Mouse (Mus musculus): ENCODE data around the gene Ubxn2a. TPM values are rescaled to one million over a fixed set of nuclear protein-coding genes. Genes with fewer than 3 reads are reported as not detected.
"Not testable (repeated sequence)": the region's sequence is repeated elsewhere in the genome, so short reads cannot be mapped to it uniquely, and the experiment has no call there.

Gene Ubxn2a
- polyA plus RNA-seq, 1 experiment from 2014 or later, result 32.4 TPM

GRCm38 (mm10) chr12:4914441-4914840 is 6.9 kb upstream of the Ubxn2a start:
- H3K9ac ChIP-seq (ENCODE audit: low read length), result no peak overlapping the region
- 46% methylated on average over 3 of the region's 3 CpGs for WGBS
- ATAC-seq, result no peak

GRCm38 (mm10) chr12:4911716-4912115 is 4.2 kb upstream of the Ubxn2a start:
- 74% methylated on average over 4 of the region's 4 CpGs for WGBS

More at GRCm38 (mm10) chr12:4914441-4914840, 6.9 kb upstream of the Ubxn2a start:
- DNase-seq (ENCODE audit: low spot score), result no peak
- Histone ChIP-seq H3K27me3 (replicated peaks; ENCODE audit: control insufficient read depth, insufficient read depth, low read length) (no peaks in the 10 kb centered on the region), H3K4me1 (ENCODE audit: control insufficient read depth, insufficient read depth, low read length) (peaks cover 5% of the 10 kb centered on the region), H3K27ac (ENCODE audit: low read depth, low read length) (no peak overlapping the region), H3K4me2 (ENCODE audit: low read length) (no peak overlapping the region), H3K9me3 (replicated peaks; ENCODE audit: control insufficient read depth, low read length) (no peaks in the 10 kb centered on the region), H3K36me3 (ENCODE audit: control insufficient read depth, insufficient read depth, low read length) (no peaks in the 10 kb centered on the region), H3K4me3 (ENCODE audit: low read depth, low read length) (no peak overlapping the region)

GRCm38 (mm10) chr12:4910496-4910895 is 3.0 kb upstream of the Ubxn2a start:
- H3K9ac ChIP-seq (ENCODE audit: low read length); H3K4me1 ChIP-seq (ENCODE audit: control insufficient read depth, insufficient read depth, low read length); H3K27me3 ChIP-seq (replicated peaks; ENCODE audit: control insufficient read depth, insufficient read depth, low read length); H3K4me3 ChIP-seq (ENCODE audit: low read depth, low read length); H3K4me2 ChIP-seq (ENCODE audit: low read length); H3K9me3 ChIP-seq (replicated peaks; ENCODE audit: control insufficient read depth, low read length); DNase-seq (ENCODE audit: low spot score); ATAC-seq; H3K27ac ChIP-seq (ENCODE audit: low read depth, low read length); H3K36me3 ChIP-seq (ENCODE audit: control insufficient read depth, insufficient read depth, low read length): not testable (repeated sequence)
- 93% methylated on average over 1 of the region's 1 CpGs for WGBS

More at GRCm38 (mm10) chr12:4911716-4912115, 4.2 kb upstream of the Ubxn2a start:
- DNase-seq (ENCODE audit: low spot score) (no peak), ATAC-seq (no peak)
- Histone ChIP-seq H3K9ac (ENCODE audit: low read length) (no peak overlapping the region), H3K4me1 (ENCODE audit: control insufficient read depth, insufficient read depth, low read length) (no peaks in the 10 kb centered on the region), H3K4me3 (ENCODE audit: low read depth, low read length) (no peak overlapping the region), H3K9me3 (replicated peaks; ENCODE audit: control insufficient read depth, low read length) (no peaks in the 10 kb centered on the region), H3K27ac (ENCODE audit: low read depth, low read length) (no peak overlapping the region), H3K4me2 (ENCODE audit: low read length) (no peak overlapping the region), H3K27me3 (replicated peaks; ENCODE audit: control insufficient read depth, insufficient read depth, low read length) (no peaks in the 10 kb centered on the region), H3K36me3 (ENCODE audit: control insufficient read depth, insufficient read depth, low read length) (no peaks in the 10 kb centered on the region)

GRCm38 (mm10) chr12:4908391-4908790 is 886 bp upstream of the Ubxn2a start:
- ATAC-seq (no peak), DNase-seq (ENCODE audit: low spot score) (no peak)
- Histone ChIP-seq H3K4me1 (ENCODE audit: control insufficient read depth, insufficient read depth, low read length) (no peaks in the 10 kb centered on the region), H3K27me3 (replicated peaks; ENCODE audit: control insufficient read depth, insufficient read depth, low read length) (no peaks in the 10 kb centered on the region), H3K4me2 (ENCODE audit: low read length) (no peak overlapping the region; the same call in 1 of the 2 replicates), H3K4me3 (ENCODE audit: low read depth, low read length) (no peak overlapping the region), H3K36me3 (ENCODE audit: control insufficient read depth, insufficient read depth, low read length) (no peaks in the 10 kb centered on the region), H3K27ac (ENCODE audit: low read depth, low read length) (no peak overlapping the region), H3K9ac (ENCODE audit: low read length) (no peak overlapping the region), H3K9me3 (replicated peaks; ENCODE audit: control insufficient read depth, low read length) (no peaks in the 10 kb centered on the region)
- 93% methylated on average over 7 of the region's 7 CpGs for WGBS

- WGBS, result 60% methylated on average over 7 of the region's 7 CpGs
- DNase-seq (ENCODE audit: low spot score), result no peak
- no peak for ATAC-seq
- no peaks in the 10 kb centered on the region for H3K36me3 ChIP-seq (ENCODE audit: control insufficient read depth, insufficient read depth, low read length)
- H3K4me2 ChIP-seq (ENCODE audit: low read length), result peak overlapping the region; percentile 74
- peak overlapping the region; percentile 83 for H3K9ac ChIP-seq (ENCODE audit: low read length)
- no peak overlapping the region for H3K27ac ChIP-seq (ENCODE audit: low read depth, low read length)
- no peaks in the 10 kb centered on the region for H3K27me3 ChIP-seq (replicated peaks; ENCODE audit: control insufficient read depth, insufficient read depth, low read length)
- H3K4me1 ChIP-seq (ENCODE audit: control insufficient read depth, insufficient read depth, low read length), result no peaks in the 10 kb centered on the region
- H3K9me3 ChIP-seq (replicated peaks; ENCODE audit: control insufficient read depth, low read length), result no peaks in the 10 kb centered on the region
- H3K4me3 ChIP-seq (ENCODE audit: low read depth, low read length), result peak overlapping the region; percentile 68
These were observed 1.0 kb downstream of the Ubxn2a start for GRCm38 (mm10) chr12:4906476-4906875.

GRCm38 (mm10) chr12:4905946-4906345 is 1.6 kb downstream of the Ubxn2a start:
- no peak overlapping the region for H3K9ac ChIP-seq (ENCODE audit: low read length)
- DNase-seq (ENCODE audit: low spot score) (peak; percentile 67), ATAC-seq (no peak)
- H3K27ac ChIP-seq (ENCODE audit: low read depth, low read length), result no peak overlapping the region
- peak overlapping the region; percentile 74; the same call in 1 of the 2 replicates for H3K4me2 ChIP-seq (ENCODE audit: low read length)
- WGBS, result 58% methylated on average over 7 of the region's 7 CpGs
- no peaks in the 10 kb centered on the region for H3K27me3 ChIP-seq (replicated peaks; ENCODE audit: control insufficient read depth, insufficient read depth, low read length)
- H3K4me1 ChIP-seq (ENCODE audit: control insufficient read depth, insufficient read depth, low read length), result no peaks in the 10 kb centered on the region
- H3K4me3 ChIP-seq (ENCODE audit: low read depth, low read length), result no peak overlapping the region; the same call in 1 of the 2 replicates
- H3K9me3 ChIP-seq (replicated peaks; ENCODE audit: control insufficient read depth, low read length), result no peaks in the 10 kb centered on the region
- H3K36me3 ChIP-seq (ENCODE audit: control insufficient read depth, insufficient read depth, low read length), result no peaks in the 10 kb centered on the region

- no peak for DNase-seq (ENCODE audit: low spot score)
These were observed 9.5 kb downstream of the Ubxn2a start for GRCm38 (mm10) chr12:4898024-4898423.

GRCm38 (mm10) chr12:4889891-4890290 is 17.6 kb downstream of the Ubxn2a start:
- Histone ChIP-seq H3K9me3 (replicated peaks; ENCODE audit: control insufficient read depth, low read length) (no peaks in the 10 kb centered on the region), H3K4me3 (ENCODE audit: low read depth, low read length) (no peak overlapping the region), H3K27ac (ENCODE audit: low read depth, low read length) (no peak overlapping the region), H3K9ac (ENCODE audit: low read length) (no peak overlapping the region), H3K36me3 (ENCODE audit: control insufficient read depth, insufficient read depth, low read length) (peaks cover 27% of the 10 kb centered on the region), H3K27me3 (replicated peaks; ENCODE audit: control insufficient read depth, insufficient read depth, low read length) (no peaks in the 10 kb centered on the region), H3K4me2 (ENCODE audit: low read length) (no peak overlapping the region), H3K4me1 (ENCODE audit: control insufficient read depth, insufficient read depth, low read length) (no peaks in the 10 kb centered on the region)
- WGBS, result 96% methylated on average over 1 of the region's 1 CpGs
- DNase-seq (ENCODE audit: low spot score), result no peak
- ATAC-seq, result no peak

More at GRCm38 (mm10) chr12:4898024-4898423, 9.5 kb downstream of the Ubxn2a start:
- Histone ChIP-seq H3K4me1 (ENCODE audit: control insufficient read depth, insufficient read depth, low read length) (no peaks in the 10 kb centered on the region), H3K9ac (ENCODE audit: low read length) (no peak overlapping the region), H3K9me3 (replicated peaks; ENCODE audit: control insufficient read depth, low read length) (no peaks in the 10 kb centered on the region), H3K36me3 (ENCODE audit: control insufficient read depth, insufficient read depth, low read length) (peaks cover 6% of the 10 kb centered on the region; the same call in 1 of the 2 replicates), H3K4me3 (ENCODE audit: low read depth, low read length) (no peak overlapping the region), H3K27ac (ENCODE audit: low read depth, low read length) (no peak overlapping the region), H3K27me3 (replicated peaks; ENCODE audit: control insufficient read depth, insufficient read depth, low read length) (no peaks in the 10 kb centered on the region), H3K4me2 (ENCODE audit: low read length) (no peak overlapping the region)
- 88% methylated on average over 5 of the region's 5 CpGs for WGBS
- no peak for ATAC-seq

GRCm38 (mm10) chr12:4889251-4889650 is 18.3 kb downstream of the Ubxn2a start:
- Histone ChIP-seq H3K9me3 (replicated peaks; ENCODE audit: control insufficient read depth, low read length) (no peaks in the 10 kb centered on the region), H3K27ac (ENCODE audit: low read depth, low read length) (no peak overlapping the region), H3K36me3 (ENCODE audit: control insufficient read depth, insufficient read depth, low read length) (peaks cover 27% of the 10 kb centered on the region), H3K4me1 (ENCODE audit: control insufficient read depth, insufficient read depth, low read length) (no peaks in the 10 kb centered on the region), H3K9ac (ENCODE audit: low read length) (no peak overlapping the region), H3K27me3 (replicated peaks; ENCODE audit: control insufficient read depth, insufficient read depth, low read length) (no peaks in the 10 kb centered on the region), H3K4me2 (ENCODE audit: low read length) (no peak overlapping the region), H3K4me3 (ENCODE audit: low read depth, low read length) (no peak overlapping the region)
- DNase-seq (ENCODE audit: low spot score), result no peak
- 98% methylated on average over 2 of the region's 2 CpGs for WGBS
- ATAC-seq, result no peak

Data from forebrain, embryonic 14.5 days (tissue).